Mouse (Mus musculus): Measurements from ENCODE around the gene Stox1. TPM values are rescaled to one million over a fixed set of nuclear protein-coding genes. Genes with fewer than 3 reads are reported as not detected.

Gene Stox1
- polyA plus RNA-seq, 1 experiment from 2014 or later, result 2.0 TPM

GRCm38 (mm10) chr10:62692771-62693170, 33.2 kb downstream of the Stox1 start:
- no peaks in the 10 kb centered on the region for H3K36me3 ChIP-seq
- WGBS, result 61% methylated on average over 8 of the region's 8 CpGs
- H3K9ac ChIP-seq, result no peak overlapping the region
- no peak for ATAC-seq (replicated peaks; ENCODE audit: low FRiP score)
- no peaks in the 10 kb centered on the region for H3K9me3 ChIP-seq (replicated peaks)
- no peak overlapping the region for H3K27ac ChIP-seq
- H3K4me2 ChIP-seq, result no peak overlapping the region
- H3K27me3 ChIP-seq, result no peaks in the 10 kb centered on the region
- no peak overlapping the region for H3K4me3 ChIP-seq (replicated peaks)
- no peaks in the 10 kb centered on the region for H3K4me1 ChIP-seq

- H3K4me3 ChIP-seq (replicated peaks), result no peak overlapping the region
- WGBS, result 65% methylated on average over 3 of the region's 3 CpGs
- no peaks in the 10 kb centered on the region for H3K27me3 ChIP-seq
- no peak overlapping the region for H3K4me2 ChIP-seq
- H3K9me3 ChIP-seq (replicated peaks), result no peaks in the 10 kb centered on the region
- no peaks in the 10 kb centered on the region for H3K4me1 ChIP-seq
- no peaks in the 10 kb centered on the region for H3K36me3 ChIP-seq
- H3K9ac ChIP-seq, result no peak overlapping the region
- ATAC-seq (replicated peaks; ENCODE audit: low FRiP score), result no peak
- H3K27ac ChIP-seq, result no peak overlapping the region
Measured at GRCm38 (mm10) chr10:62692244-62692643, 33.7 kb downstream of the Stox1 start.

GRCm38 (mm10) chr10:62687032-62687674, 38.8 kb downstream of the Stox1 start:
- no peak for ATAC-seq (replicated peaks; ENCODE audit: low FRiP score)
- Histone ChIP-seq H3K4me3 (replicated peaks) (no peak overlapping the region), H3K4me2 (no peak overlapping the region), H3K27ac (no peak overlapping the region), H3K9ac (no peak overlapping the region), H3K36me3 (no peaks in the 10 kb centered on the region), H3K9me3 (replicated peaks) (no peaks in the 10 kb centered on the region), H3K4me1 (0 out of 2 replicates have a peak, but pooled peaks cover 2% of the 10 kb centered on the region), H3K27me3 (no peaks in the 10 kb centered on the region)
- WGBS, result 88% methylated on average over 15 of the region's 15 CpGs

GRCm38 (mm10) chr10:62683043-62683442, 42.9 kb downstream of the Stox1 start:
- 51% methylated on average over 5 of the region's 5 CpGs for WGBS
- H3K4me2 ChIP-seq, result no peak overlapping the region
- no peaks in the 10 kb centered on the region for H3K36me3 ChIP-seq
- H3K27ac ChIP-seq, result no peak overlapping the region
- no peak overlapping the region for H3K4me3 ChIP-seq (replicated peaks)
- 0 out of 2 replicates have a peak, but pooled peaks cover 6% of the 10 kb centered on the region for H3K9me3 ChIP-seq (replicated peaks)
- H3K9ac ChIP-seq, result no peak overlapping the region
- no peaks in the 10 kb centered on the region for H3K27me3 ChIP-seq
- 0 out of 2 replicates have a peak, but pooled peaks cover 2% of the 10 kb centered on the region for H3K4me1 ChIP-seq
- ATAC-seq (replicated peaks; ENCODE audit: low FRiP score), result no peak

GRCm38 (mm10) chr10:62679833-62680232, 46.1 kb downstream of the Stox1 start:
- WGBS, result 62% methylated on average over 1 of the region's 1 CpGs
- no peak overlapping the region for H3K27ac ChIP-seq
- H3K4me3 ChIP-seq (replicated peaks), result no peak overlapping the region
- no peak for ATAC-seq (replicated peaks; ENCODE audit: low FRiP score)
- H3K4me2 ChIP-seq, result no peak overlapping the region
- no peaks in the 10 kb centered on the region for H3K4me1 ChIP-seq
- H3K9ac ChIP-seq, result no peak overlapping the region
- no peaks in the 10 kb centered on the region for H3K27me3 ChIP-seq
- no peaks in the 10 kb centered on the region for H3K36me3 ChIP-seq
- 0 out of 2 replicates have a peak, but pooled peaks cover 6% of the 10 kb centered on the region for H3K9me3 ChIP-seq (replicated peaks)

GRCm38 (mm10) chr10:62677329-62677728, 48.6 kb downstream of the Stox1 start:
- no peak overlapping the region for H3K27ac ChIP-seq
- H3K27me3 ChIP-seq, result no peaks in the 10 kb centered on the region
- no peaks in the 10 kb centered on the region for H3K4me1 ChIP-seq
- H3K9ac ChIP-seq, result no peak overlapping the region
- no peaks in the 10 kb centered on the region for H3K36me3 ChIP-seq
- no peak for ATAC-seq (replicated peaks; ENCODE audit: low FRiP score)
- H3K4me3 ChIP-seq (replicated peaks), result no peak overlapping the region
- 88% methylated on average over 5 of the region's 5 CpGs for WGBS
- H3K4me2 ChIP-seq, result no peak overlapping the region
- H3K9me3 ChIP-seq (replicated peaks), result 0 out of 2 replicates have a peak, but pooled peaks cover 6% of the 10 kb centered on the region

- no peak overlapping the region for H3K9ac ChIP-seq
- no peak overlapping the region for H3K27ac ChIP-seq
- no peaks in the 10 kb centered on the region for H3K4me1 ChIP-seq
- H3K9me3 ChIP-seq (replicated peaks), result 0 out of 2 replicates have a peak, but pooled peaks cover 6% of the 10 kb centered on the region
- H3K4me2 ChIP-seq, result no peak overlapping the region
- H3K27me3 ChIP-seq, result no peaks in the 10 kb centered on the region
- no peak overlapping the region for H3K4me3 ChIP-seq (replicated peaks)
- WGBS, result 91% methylated on average over 6 of the region's 6 CpGs
- no peaks in the 10 kb centered on the region for H3K36me3 ChIP-seq
- ATAC-seq (replicated peaks; ENCODE audit: low FRiP score), result no peak
Measured at GRCm38 (mm10) chr10:62676196-62676595, 49.7 kb downstream of the Stox1 start.

GRCm38 (mm10) chr10:62672359-62672758, 53.6 kb downstream of the Stox1 start:
- Histone ChIP-seq H3K27ac (no peak overlapping the region), H3K4me2 (no peak overlapping the region), H3K4me3 (replicated peaks) (no peak overlapping the region), H3K36me3 (no peaks in the 10 kb centered on the region), H3K9me3 (replicated peaks) (no peaks in the 10 kb centered on the region), H3K9ac (no peak overlapping the region), H3K27me3 (no peaks in the 10 kb centered on the region), H3K4me1 (no peaks in the 10 kb centered on the region)
- 97% methylated on average over 2 of the region's 2 CpGs for WGBS
- no peak for ATAC-seq (replicated peaks; ENCODE audit: low FRiP score)

- H3K9ac ChIP-seq, result no peak overlapping the region
- ATAC-seq (replicated peaks; ENCODE audit: low FRiP score), result peak; percentile 54; the same call in 1 of the 2 replicates
- H3K27ac ChIP-seq, result no peak overlapping the region
- no peaks in the 10 kb centered on the region for H3K36me3 ChIP-seq
- H3K4me3 ChIP-seq (replicated peaks), result no peak overlapping the region
- no peaks in the 10 kb centered on the region for H3K4me1 ChIP-seq
- WGBS, result 70% methylated on average over 14 of the region's 14 CpGs
- no peaks in the 10 kb centered on the region for H3K9me3 ChIP-seq (replicated peaks)
- no peak overlapping the region for H3K4me2 ChIP-seq
- H3K27me3 ChIP-seq, result no peaks in the 10 kb centered on the region
Measured at GRCm38 (mm10) chr10:62669245-62669644, 56.7 kb downstream of the Stox1 start.

- 70% methylated on average over 2 of the region's 2 CpGs for WGBS
- no peaks in the 10 kb centered on the region for H3K27me3 ChIP-seq
- ATAC-seq (replicated peaks; ENCODE audit: low FRiP score), result no peak
- H3K4me2 ChIP-seq, result no peak overlapping the region
- no peaks in the 10 kb centered on the region for H3K4me1 ChIP-seq
- no peak overlapping the region for H3K4me3 ChIP-seq (replicated peaks)
- no peaks in the 10 kb centered on the region for H3K9me3 ChIP-seq (replicated peaks)
- H3K9ac ChIP-seq, result no peak overlapping the region
- no peaks in the 10 kb centered on the region for H3K36me3 ChIP-seq
- no peak overlapping the region for H3K27ac ChIP-seq
Measured at GRCm38 (mm10) chr10:62668463-62668862, 57.5 kb downstream of the Stox1 start.

GRCm38 (mm10) chr10:62668043-62668442, 57.9 kb downstream of the Stox1 start:
- no peak for ATAC-seq (replicated peaks; ENCODE audit: low FRiP score)
- 78% methylated on average over 5 of the region's 5 CpGs for WGBS
- H3K4me3 ChIP-seq (replicated peaks), result no peak overlapping the region
- H3K4me1 ChIP-seq, result no peaks in the 10 kb centered on the region
- no peak overlapping the region for H3K27ac ChIP-seq
- H3K36me3 ChIP-seq, result no peaks in the 10 kb centered on the region
- no peak overlapping the region for H3K4me2 ChIP-seq
- H3K27me3 ChIP-seq, result no peaks in the 10 kb centered on the region
- H3K9ac ChIP-seq, result no peak overlapping the region
- H3K9me3 ChIP-seq (replicated peaks), result no peaks in the 10 kb centered on the region

- peak overlapping the region; percentile 25 for H3K4me3 ChIP-seq (replicated peaks)
- peak overlapping the region; percentile 44 for H3K4me2 ChIP-seq
- ATAC-seq (replicated peaks; ENCODE audit: low FRiP score), result no peak
- H3K27ac ChIP-seq, result peak overlapping the region; percentile 71
- no peaks in the 10 kb centered on the region for H3K36me3 ChIP-seq
- 56% methylated on average over 27 of the region's 27 CpGs for WGBS
- H3K27me3 ChIP-seq, result no peaks in the 10 kb centered on the region
- H3K9ac ChIP-seq, result no peak overlapping the region
- H3K9me3 ChIP-seq (replicated peaks), result no peaks in the 10 kb centered on the region
- H3K4me1 ChIP-seq, result 0 out of 2 replicates have a peak, but pooled peaks cover 3% of the 10 kb centered on the region
Measured at GRCm38 (mm10) chr10:62664963-62665590, 60.9 kb downstream of the Stox1 start.
